Mouse (Mus musculus): ENCODE measurements around the gene Pcsk6.

Pcsk6 gene

DNA sequence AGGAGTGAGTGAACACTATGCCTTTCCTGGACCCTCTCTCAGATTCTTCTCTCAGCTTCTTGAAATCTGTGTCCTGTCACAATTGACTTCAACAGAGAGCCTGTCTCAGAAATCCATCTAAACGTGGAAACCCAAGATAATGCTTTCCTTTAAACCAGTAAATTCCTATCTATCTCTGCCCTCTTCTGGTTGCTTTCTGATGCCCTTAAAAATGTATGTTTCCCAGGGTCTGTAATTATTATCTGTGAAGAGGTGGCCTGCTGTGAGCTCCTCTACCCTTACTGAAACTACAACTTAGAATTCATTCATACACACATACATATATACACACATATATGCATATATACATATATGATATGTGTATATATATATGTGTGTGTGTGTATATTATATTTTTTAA, 73.7 kb downstream of the Pcsk6 start:
- no peak for DNase-seq (ENCODE audit: low read depth, low spot score)

- no peak for DNase-seq (ENCODE audit: low read depth, low spot score)
Measured at GRCm38 (mm10) chr7:65940988-65941387, 79.5 kb downstream of the Pcsk6 start.

DNA sequence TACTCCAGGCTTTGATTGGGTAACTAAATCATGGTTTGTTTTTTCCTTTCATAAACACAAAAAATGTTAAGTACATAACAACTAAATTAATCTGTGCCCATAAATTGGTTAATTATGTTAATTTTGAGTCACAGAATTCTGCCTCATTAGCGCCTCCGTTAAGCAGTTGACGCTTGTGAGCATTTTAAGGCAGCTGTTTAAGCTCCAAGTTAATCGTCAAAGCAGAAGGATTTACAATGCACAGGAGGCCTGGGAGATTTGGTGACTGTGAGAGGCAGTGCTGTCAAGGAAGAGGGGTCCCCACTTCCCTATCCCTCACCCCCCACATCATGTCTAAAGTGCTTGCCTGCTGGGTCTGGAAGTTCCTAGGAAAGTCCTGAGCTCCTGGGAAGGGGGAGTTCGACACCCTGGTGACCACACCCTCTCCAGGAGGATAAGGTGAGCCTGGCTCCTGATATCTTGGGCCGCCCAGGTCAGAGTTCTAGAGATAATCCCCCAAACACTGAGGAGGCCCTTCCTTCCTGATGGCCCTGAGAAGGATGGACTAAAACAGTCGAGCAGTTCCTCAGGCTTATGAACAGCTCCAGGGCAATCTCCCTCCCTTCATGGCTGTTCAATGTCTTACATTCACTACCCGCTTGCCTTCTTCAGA, 83.9 kb downstream of the Pcsk6 start:
- DNase-seq (ENCODE audit: low read depth, low spot score): no peak

DNA sequence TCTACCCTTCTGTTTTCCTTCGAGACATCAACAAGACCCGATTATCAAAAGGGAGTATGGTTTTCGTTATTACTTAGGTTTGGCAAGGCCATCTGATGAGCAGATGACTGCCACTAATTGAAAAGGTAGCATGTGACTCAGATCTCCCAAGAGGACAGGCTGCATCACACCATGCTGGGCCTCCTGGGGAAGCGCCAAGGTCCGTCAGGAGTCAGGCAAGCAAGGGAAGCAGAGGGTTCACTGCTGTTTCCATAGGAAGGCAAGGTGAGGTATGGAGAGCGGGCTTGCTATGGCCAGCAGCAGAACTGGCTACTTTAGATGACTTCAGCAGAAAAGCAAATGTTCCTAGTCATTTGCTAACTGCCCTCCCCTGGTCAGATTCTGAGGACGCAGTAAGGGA, 84.9 kb downstream of the Pcsk6 start:
- no peak for DNase-seq (ENCODE audit: low read depth, low spot score)

DNA sequence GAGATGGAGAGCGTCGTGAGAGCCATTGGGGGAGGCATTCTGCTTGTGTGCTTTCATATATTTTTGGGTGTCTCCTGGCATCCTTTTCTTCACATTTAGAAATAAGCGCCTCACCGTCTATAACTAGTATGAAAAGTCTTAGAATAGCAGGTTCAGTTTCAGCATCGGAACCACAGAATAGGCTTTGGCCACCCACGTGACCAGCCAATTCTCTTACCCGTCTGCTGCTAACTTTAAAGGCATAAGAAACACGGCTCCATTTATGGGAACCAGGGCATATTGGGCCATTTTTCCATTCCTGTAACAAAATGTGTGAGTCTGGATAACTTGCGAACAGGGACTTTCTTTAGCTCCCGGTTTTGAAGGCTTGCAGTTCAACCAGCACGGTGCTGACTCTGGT, 87.4 kb downstream of the Pcsk6 start:
- DNase-seq (ENCODE audit: low read depth, low spot score): no peak

DNA sequence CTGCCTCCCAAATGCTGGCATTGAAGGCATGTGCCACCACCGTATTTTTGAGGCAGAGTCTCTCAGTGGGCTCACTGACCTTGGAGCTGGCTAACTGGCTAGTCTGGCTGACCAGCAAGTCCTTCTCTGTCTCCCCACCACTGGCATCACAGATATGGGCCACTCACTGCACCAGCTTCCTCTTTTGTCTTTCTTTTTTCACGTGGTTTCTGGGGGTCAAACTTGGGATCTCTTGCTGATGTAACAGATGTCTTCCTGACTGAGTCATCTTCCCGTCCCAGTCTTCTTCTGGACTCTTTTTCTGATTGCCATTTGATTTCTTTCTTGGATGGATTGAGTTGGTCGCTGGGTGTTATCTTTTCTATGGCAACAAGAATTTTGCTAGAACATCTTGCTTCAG, 93.0 kb downstream of the Pcsk6 start:
- DNase-seq (ENCODE audit: low read depth, low spot score): no peak

DNA sequence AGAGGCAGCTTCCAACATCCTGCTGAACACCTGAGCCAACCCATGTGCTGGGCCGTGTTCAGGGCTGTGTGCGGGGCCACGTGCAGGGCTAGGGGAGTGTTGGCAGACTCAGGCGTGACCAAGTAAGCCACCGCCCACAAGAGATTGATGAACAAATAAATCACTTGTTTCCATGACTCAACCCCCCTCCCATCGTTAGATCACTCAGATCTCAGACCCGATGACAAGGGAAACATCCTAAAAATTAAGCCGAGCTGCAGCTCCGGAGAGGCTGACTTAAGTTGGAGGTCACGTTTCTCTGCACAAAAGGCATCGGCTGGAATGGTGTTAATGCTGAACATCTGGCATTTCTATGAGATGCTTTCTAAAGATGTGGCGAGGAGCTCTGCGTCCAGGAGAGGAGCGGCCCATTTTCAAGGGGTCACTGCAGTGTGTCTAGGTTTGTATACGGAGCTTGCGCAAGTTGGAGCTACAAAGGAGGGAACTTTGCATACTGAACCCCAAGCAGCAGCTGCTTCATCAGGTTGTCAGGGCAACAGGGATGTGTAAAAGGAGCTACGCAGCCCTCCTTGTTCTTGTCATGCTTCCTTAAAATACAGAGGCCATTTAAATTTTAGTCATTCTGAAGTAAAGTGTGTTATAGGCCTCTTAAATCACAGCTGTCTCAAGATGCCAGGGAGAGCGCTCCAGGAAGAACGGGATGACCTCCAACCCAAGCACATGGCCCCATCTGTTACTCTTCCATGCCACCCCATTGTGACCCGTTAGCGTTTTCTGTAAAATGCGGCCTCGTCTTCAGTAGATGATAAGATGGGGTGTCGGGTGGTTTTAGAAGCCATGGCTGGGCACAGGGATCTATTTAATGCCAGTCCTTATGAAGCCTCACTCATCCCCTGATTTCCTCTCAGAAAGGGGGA, 94.0 kb downstream of the Pcsk6 start:
- DNase-seq (ENCODE audit: low read depth, low spot score): no peak

GRCm38 (mm10) chr7:65957245-65957644, 95.7 kb downstream of the Pcsk6 start:
- DNase-seq (ENCODE audit: low read depth, low spot score): no peak

GRCm38 (mm10) chr7:65958105-65958504, 96.6 kb downstream of the Pcsk6 start:
- DNase-seq (ENCODE audit: low read depth, low spot score): no peak

DNA sequence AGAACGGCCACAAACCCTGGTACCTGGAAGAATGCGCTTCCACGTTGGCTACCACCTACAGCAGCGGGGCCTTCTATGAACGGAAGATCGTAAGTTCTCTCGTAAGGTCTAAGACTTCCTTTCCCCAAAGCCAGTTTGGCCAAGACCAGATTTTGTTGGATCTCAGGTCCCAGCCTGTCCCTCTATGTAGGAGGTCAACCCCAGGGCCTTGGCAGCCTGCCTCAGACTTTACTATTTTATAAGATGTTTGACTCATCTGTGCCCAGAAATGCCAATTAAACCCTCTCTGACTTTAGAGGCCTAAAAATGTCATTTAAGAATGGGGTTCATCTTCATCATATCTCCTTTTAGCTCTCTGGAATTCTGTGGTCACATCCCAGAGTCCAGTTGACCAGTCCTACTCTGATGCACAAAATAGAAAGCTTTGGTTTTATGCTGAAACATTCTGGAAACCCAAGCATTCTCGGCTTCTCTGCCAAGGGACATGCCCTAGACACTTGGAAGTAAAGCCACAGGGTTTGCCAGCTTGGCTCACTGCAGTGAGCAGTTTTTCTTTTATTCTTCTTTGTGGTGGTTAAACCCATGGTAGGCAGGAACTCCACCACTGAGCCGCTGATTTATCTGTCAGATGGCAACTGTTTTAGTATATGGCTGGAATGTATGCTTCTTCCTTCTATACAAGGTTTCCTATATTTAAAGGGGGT, 97.8 kb downstream of the Pcsk6 start:
- DNase-seq (ENCODE audit: low read depth, low spot score): no peak

- no peak for DNase-seq (ENCODE audit: low read depth, low spot score)
Measured at GRCm38 (mm10) chr7:65962611-65963010, 101.1 kb downstream of the Pcsk6 start.

- no peak for DNase-seq (ENCODE audit: low read depth, low spot score)
Measured at GRCm38 (mm10) chr7:65964398-65964797, 102.9 kb downstream of the Pcsk6 start.

GRCm38 (mm10) chr7:65971301-65971700, 109.8 kb downstream of the Pcsk6 start:
- no peak for DNase-seq (ENCODE audit: low read depth, low spot score)

- DNase-seq (ENCODE audit: low read depth, low spot score): no peak
Measured at GRCm38 (mm10) chr7:65977286-65977685, 115.8 kb downstream of the Pcsk6 start.

DNA sequence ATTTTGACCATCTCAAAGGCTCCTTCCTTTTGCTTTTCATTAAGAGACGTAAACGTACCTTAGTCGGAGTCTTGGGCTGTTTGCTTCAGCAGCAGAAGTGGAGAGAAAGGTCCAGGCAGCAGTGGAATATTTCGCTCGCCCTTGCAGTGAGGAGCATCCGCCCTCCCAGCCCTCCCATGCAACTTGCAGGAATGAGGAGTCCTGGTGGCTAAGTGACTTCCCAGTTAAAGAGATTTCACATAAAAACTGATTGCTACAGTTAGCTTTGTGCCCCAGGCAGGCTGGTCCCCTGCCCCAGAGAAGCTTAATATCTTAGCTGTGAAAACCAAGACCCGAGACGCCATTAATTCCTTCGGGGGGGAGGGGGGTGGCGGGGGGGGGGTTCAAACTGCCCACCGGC, 116.4 kb downstream of the Pcsk6 start:
- no peak for DNase-seq (ENCODE audit: low read depth, low spot score)

- no peak for DNase-seq (ENCODE audit: low read depth, low spot score)
Measured at GRCm38 (mm10) chr7:65978996-65979823, 117.7 kb downstream of the Pcsk6 start.

DNA sequence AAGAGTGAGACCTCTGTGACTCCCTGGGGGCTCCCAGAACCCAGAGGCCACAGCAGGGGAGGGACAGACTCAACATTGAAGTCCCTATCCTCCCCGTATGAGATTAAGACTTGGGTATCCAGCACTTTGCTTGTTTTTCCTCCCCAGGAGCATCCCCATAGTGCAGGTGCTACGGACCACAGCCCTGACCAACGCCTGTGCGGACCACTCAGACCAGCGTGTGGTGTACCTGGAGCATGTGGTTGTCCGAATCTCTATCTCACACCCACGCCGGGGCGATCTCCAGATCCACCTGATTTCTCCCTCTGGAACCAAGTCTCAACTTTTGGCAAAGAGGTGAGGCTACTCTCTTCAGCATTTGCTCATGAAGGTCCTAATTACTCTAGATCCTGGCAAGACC, 118.5 kb downstream of the Pcsk6 start:
- no peak for DNase-seq (ENCODE audit: low read depth, low spot score)

- no peak for DNase-seq (ENCODE audit: low read depth, low spot score)
Measured at GRCm38 (mm10) chr7:65982057-65982456, 120.5 kb downstream of the Pcsk6 start.

GRCm38 (mm10) chr7:65988249-65988648, 126.7 kb downstream of the Pcsk6 start:
- no peak for DNase-seq (ENCODE audit: low read depth, low spot score)

DNA sequence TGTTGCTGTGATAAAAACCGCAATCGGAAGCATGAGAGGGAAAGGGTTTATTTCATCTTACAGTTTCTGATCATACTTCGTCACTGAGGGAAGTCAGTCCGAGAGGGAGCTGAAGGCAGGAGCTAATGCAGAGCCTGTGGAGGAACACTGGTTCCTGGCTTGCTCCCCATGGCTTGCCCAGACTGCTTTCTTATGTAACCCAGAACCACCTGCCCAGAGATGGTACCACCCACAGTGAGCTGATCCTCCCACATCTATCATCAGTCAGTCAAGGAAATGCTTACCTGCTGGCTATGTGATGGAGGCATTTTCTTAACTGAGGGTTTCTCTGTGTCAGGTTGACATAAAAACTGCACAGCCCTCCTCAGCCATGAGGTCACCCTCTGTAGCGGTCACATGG, 127.2 kb downstream of the Pcsk6 start:
- DNase-seq (ENCODE audit: low read depth, low spot score): no peak

- DNase-seq (ENCODE audit: low read depth, low spot score): no peak
Measured at GRCm38 (mm10) chr7:65992329-65992728, 130.8 kb downstream of the Pcsk6 start.

GRCm38 (mm10) chr7:65993410-65993809, 131.9 kb downstream of the Pcsk6 start:
- no peak for DNase-seq (ENCODE audit: low read depth, low spot score)
